Mouse (Mus musculus): Measurements from ENCODE around the gene Stk24. TPM values are rescaled to one million over a fixed set of nuclear protein-coding genes. Genes with fewer than 3 reads are reported as not detected.
"Not testable (repeated sequence)": the region's sequence is repeated elsewhere in the genome, so short reads cannot be mapped to it uniquely, and the experiment has no call there.

Stk24 gene
- polyA plus RNA-seq (2016; fragmentation: Nextera tagmentation; extraction: Ambion mirVana) = 43.2 and 43.8 TPM in 2 replicates

- Histone ChIP-seq H3K9me3 (replicated peaks) (no peaks in the 10 kb centered on the region), H3K4me1 (peaks cover 31% of the 10 kb centered on the region)
- 6% methylated on average over 11 of the region's 11 CpGs for WGBS
Observed at GRCm38 (mm10) chr14:121379827-121380145, at the start of gene Stk24. Gene Stk24 (minus strand): TSS chr14:121380011.

GRCm38 (mm10) chr14:121428148-121428547, 48.3 kb upstream of the Stk24 start:
- no peaks in the 10 kb centered on the region for H3K36me3 ChIP-seq
- H3K4me1 ChIP-seq = no peaks in the 10 kb centered on the region
- no peak for DNase-seq (ENCODE audit: low spot score)
- peaks cover 2% of the 10 kb centered on the region; the same call in 1 of the 2 replicates for H3K9me3 ChIP-seq (replicated peaks)
- H3K27me3 ChIP-seq (ENCODE audit: low read depth, poor library complexity, severe bottlenecking) = no peaks in the 10 kb centered on the region
- no peak overlapping the region for H3K27ac ChIP-seq
- 91% methylated on average over 4 of the region's 4 CpGs for WGBS
- H3K4me3 ChIP-seq = no peak overlapping the region

More at GRCm38 (mm10) chr14:121379827-121380145, at the start of gene Stk24:
- H3K4me3 ChIP-seq = peak within 1 kb of the TSS; percentile 99
- no peak for DNase-seq (ENCODE audit: low spot score)
- peak within 1 kb of the TSS; percentile 97 for H3K27ac ChIP-seq
- H3K27me3 ChIP-seq (ENCODE audit: low read depth, poor library complexity, severe bottlenecking) = no peaks in the 10 kb centered on the region
- peaks cover 5% of the 10 kb centered on the region for H3K36me3 ChIP-seq

GRCm38 (mm10) chr14:121426743-121427142, 46.9 kb upstream of the Stk24 start:
- H3K27me3 ChIP-seq (ENCODE audit: low read depth, poor library complexity, severe bottlenecking) = no peaks in the 10 kb centered on the region
- no peaks in the 10 kb centered on the region for H3K36me3 ChIP-seq
- DNase-seq (ENCODE audit: low spot score) = no peak
- H3K4me1 ChIP-seq = peaks cover 7% of the 10 kb centered on the region; the same call in 1 of the 2 replicates
- peaks cover 2% of the 10 kb centered on the region; the same call in 1 of the 2 replicates for H3K9me3 ChIP-seq (replicated peaks)
- no peak overlapping the region for H3K27ac ChIP-seq
- no peak overlapping the region for H3K4me3 ChIP-seq

- peaks cover 2% of the 10 kb centered on the region; the same call in 1 of the 2 replicates for H3K9me3 ChIP-seq (replicated peaks)
- H3K27me3 ChIP-seq (ENCODE audit: low read depth, poor library complexity, severe bottlenecking) = no peaks in the 10 kb centered on the region
- H3K27ac ChIP-seq = no peak overlapping the region
- H3K4me3 ChIP-seq = no peak overlapping the region
- H3K36me3 ChIP-seq = no peaks in the 10 kb centered on the region
- DNase-seq (ENCODE audit: low spot score) = no peak
- WGBS = 81% methylated on average over 7 of the region's 7 CpGs
- H3K4me1 ChIP-seq = peaks cover 7% of the 10 kb centered on the region; the same call in 1 of the 2 replicates
Observed at GRCm38 (mm10) chr14:121425004-121425793, 45.4 kb upstream of the Stk24 start.

GRCm38 (mm10) chr14:121423341-121423751, 43.5 kb upstream of the Stk24 start:
- WGBS = 77% methylated on average over 7 of the region's 7 CpGs
- no peak overlapping the region for H3K27ac ChIP-seq
- no peak overlapping the region for H3K4me3 ChIP-seq
- DNase-seq (ENCODE audit: low spot score) = no peak
- H3K4me1 ChIP-seq = peaks cover 7% of the 10 kb centered on the region; the same call in 1 of the 2 replicates
- H3K9me3 ChIP-seq (replicated peaks) = peaks cover 2% of the 10 kb centered on the region; the same call in 1 of the 2 replicates
- no peaks in the 10 kb centered on the region for H3K27me3 ChIP-seq (ENCODE audit: low read depth, poor library complexity, severe bottlenecking)
- no peaks in the 10 kb centered on the region for H3K36me3 ChIP-seq

GRCm38 (mm10) chr14:121422664-121423340, 43.0 kb upstream of the Stk24 start:
- H3K27ac ChIP-seq = no peak overlapping the region
- no peak overlapping the region for H3K4me3 ChIP-seq
- H3K4me1 ChIP-seq = peaks cover 7% of the 10 kb centered on the region; the same call in 1 of the 2 replicates
- no peaks in the 10 kb centered on the region for H3K36me3 ChIP-seq
- 80% methylated on average over 4 of the region's 4 CpGs for WGBS
- no peak for DNase-seq (ENCODE audit: low spot score)
- no peaks in the 10 kb centered on the region for H3K27me3 ChIP-seq (ENCODE audit: low read depth, poor library complexity, severe bottlenecking)
- no peaks in the 10 kb centered on the region for H3K9me3 ChIP-seq (replicated peaks)

DNA sequence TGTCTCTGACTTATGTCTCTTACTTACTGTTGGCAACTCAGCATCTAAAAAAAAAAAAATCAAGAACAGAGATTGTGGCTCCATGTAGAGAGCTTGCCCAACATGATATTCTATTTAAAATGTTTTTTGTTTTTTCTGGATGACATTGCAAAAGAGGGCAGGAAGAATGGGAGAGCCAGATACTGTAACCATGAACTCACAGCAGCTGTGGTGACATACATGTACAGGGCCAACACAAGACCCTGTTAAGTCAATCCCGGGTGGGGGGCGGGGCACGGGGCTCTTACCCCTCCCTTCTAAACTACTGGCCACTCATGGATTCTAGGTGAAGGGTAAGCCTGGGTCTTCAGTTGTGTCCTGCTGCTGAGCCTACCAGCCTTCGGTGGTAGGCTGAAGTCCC, 42.2 kb upstream of the Stk24 start:
- no peaks in the 10 kb centered on the region for H3K27me3 ChIP-seq (ENCODE audit: low read depth, poor library complexity, severe bottlenecking)
- peaks cover 7% of the 10 kb centered on the region; the same call in 1 of the 2 replicates for H3K4me1 ChIP-seq
- no peaks in the 10 kb centered on the region for H3K36me3 ChIP-seq
- DNase-seq (ENCODE audit: low spot score) = no peak
- H3K27ac ChIP-seq = no peak overlapping the region
- no peak overlapping the region for H3K4me3 ChIP-seq
- H3K9me3 ChIP-seq (replicated peaks) = no peaks in the 10 kb centered on the region
- whole genome bisulfite sequencing = 89% methylated on average over 4 of the region's 4 CpGs

DNA sequence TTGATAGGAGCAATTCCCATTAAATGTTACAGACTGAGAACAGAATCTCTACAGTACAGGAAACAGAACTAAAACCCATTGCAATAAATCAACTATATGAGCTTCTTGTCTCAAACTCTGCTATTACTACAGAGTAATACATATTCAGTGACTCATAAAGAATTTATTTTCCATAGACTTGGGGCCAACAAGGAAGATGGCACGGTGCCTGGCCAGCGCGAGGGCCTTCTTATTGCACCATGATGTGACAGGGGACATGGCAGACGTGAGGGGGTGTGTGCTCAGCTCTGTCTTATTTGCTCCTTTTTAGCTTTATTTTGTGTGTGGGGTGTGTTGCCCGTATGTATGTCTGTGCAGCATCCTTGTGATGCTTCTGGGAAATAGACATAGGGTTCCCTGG, 37.8 kb upstream of the Stk24 start:
- DNase-seq (ENCODE audit: low spot score) = no peak
- Histone ChIP-seq H3K9me3 (replicated peaks) (no peaks in the 10 kb centered on the region), H3K27me3 (ENCODE audit: low read depth, poor library complexity, severe bottlenecking) (no peaks in the 10 kb centered on the region), H3K4me1 (peaks cover 3% of the 10 kb centered on the region; the same call in 1 of the 2 replicates), H3K27ac (no peak overlapping the region), H3K36me3 (no peaks in the 10 kb centered on the region), H3K4me3 (no peak overlapping the region)
- 92% methylated on average over 5 of the region's 5 CpGs for WGBS

DNA sequence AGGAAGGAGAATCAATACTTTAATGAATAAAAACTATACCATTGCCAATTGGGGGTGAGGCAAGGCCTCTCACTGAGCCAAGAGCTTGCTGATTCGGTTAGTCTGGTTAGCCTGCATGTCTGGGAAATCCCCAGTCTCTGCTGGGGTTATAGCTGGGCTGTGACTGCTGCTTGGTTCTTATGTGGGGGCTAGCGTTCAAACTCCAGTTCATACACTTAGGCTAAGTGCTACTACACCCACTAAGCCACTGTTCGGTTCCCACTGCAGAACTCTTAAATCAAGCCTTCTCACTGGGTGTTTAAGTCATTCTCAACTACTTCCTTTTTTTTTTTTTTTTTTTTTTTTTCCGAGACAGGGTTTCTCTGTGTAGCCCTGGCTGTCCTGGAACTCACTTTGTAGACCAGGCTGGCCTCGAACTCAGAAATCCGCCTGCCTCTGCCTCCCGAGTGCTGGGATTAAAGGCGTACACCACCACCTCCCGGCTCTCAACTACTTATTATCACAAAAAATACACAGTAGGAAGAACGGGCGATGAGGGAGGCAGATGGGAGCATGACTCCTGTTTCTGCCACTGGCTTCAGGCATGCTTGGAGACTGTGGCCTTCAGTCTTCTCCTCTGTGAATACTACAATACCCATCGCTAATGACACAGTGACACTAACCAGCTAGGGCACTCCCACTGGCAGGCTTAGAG, 37.0 kb upstream of the Stk24 start:
- no peak for DNase-seq (ENCODE audit: low spot score)
- H3K27ac ChIP-seq = no peak overlapping the region
- H3K27me3 ChIP-seq (ENCODE audit: low read depth, poor library complexity, severe bottlenecking) = no peaks in the 10 kb centered on the region
- 90% methylated on average over 11 of the region's 12 CpGs for WGBS
- H3K4me3 ChIP-seq = no peak overlapping the region
- no peaks in the 10 kb centered on the region for H3K4me1 ChIP-seq
- H3K36me3 ChIP-seq = no peaks in the 10 kb centered on the region
- H3K9me3 ChIP-seq (replicated peaks) = no peaks in the 10 kb centered on the region

DNA sequence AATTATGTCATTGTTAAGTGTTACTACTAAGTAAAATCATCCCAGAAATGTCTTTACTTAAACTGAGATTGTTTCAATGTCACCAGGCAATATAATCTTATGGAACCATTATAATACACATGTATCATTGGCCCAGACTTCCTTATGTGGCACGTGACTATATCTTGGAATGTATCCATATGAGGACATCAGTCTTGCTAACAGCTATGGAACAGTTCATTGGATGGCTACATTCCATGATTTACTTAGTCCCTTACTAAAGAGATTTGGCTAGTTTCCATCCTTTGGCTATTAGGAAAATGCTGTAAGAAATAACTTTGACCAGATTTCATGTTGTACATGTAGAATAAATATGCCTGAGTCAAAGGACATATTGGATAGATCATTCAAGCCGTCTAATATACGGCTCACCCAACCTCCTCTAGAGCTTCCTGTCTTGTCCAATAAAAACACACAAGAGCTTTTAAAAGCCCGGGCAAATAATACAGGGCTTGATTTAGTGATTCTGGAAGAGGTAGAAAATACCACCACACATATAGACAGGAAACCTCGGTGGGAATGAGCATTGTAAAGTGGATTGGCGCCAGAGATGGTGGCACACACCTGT, 34.9 kb upstream of the Stk24 start:
- 87% methylated on average over 6 of the region's 6 CpGs for WGBS
- no peaks in the 10 kb centered on the region for H3K4me1 ChIP-seq
- no peak for DNase-seq (ENCODE audit: low spot score)
- H3K36me3 ChIP-seq = no peaks in the 10 kb centered on the region
- H3K27ac ChIP-seq = no peak overlapping the region
- no peak overlapping the region for H3K4me3 ChIP-seq
- H3K27me3 ChIP-seq (ENCODE audit: low read depth, poor library complexity, severe bottlenecking) = no peaks in the 10 kb centered on the region
- no peaks in the 10 kb centered on the region for H3K9me3 ChIP-seq (replicated peaks)

- H3K4me1 ChIP-seq; H3K27me3 ChIP-seq (ENCODE audit: low read depth, poor library complexity, severe bottlenecking); H3K27ac ChIP-seq; H3K9me3 ChIP-seq (replicated peaks); H3K36me3 ChIP-seq; H3K4me3 ChIP-seq; DNase-seq (ENCODE audit: low spot score): not testable (repeated sequence)
- 98% methylated on average over 1 of the region's 1 CpGs for WGBS
Observed at GRCm38 (mm10) chr14:121413726-121414125, 33.9 kb upstream of the Stk24 start.

GRCm38 (mm10) chr14:121408944-121409343, 29.1 kb upstream of the Stk24 start:
- Histone ChIP-seq H3K4me3 (no peak overlapping the region), H3K36me3 (no peaks in the 10 kb centered on the region), H3K27me3 (ENCODE audit: low read depth, poor library complexity, severe bottlenecking) (no peaks in the 10 kb centered on the region), H3K27ac (no peak overlapping the region), H3K4me1 (peaks cover 4% of the 10 kb centered on the region; the same call in 1 of the 2 replicates), H3K9me3 (replicated peaks) (no peaks in the 10 kb centered on the region)
- 89% methylated on average over 3 of the region's 3 CpGs for WGBS
- no peak for DNase-seq (ENCODE audit: low spot score)
